Mouse (Mus musculus) kidney, postnatal 0 days (tissue): ENCODE measurements at regions not wholly inside any gene's neighbourhood (a gene's known extent, or its start where the extent isn't known, plus 50 kb on each side); places are given as distances from the start of the nearest gene placed in this dataset.

ENCODE experiments used
- ATAC-seq: fragments of 200-750 bp; cut with Nextera tagmentation; replicated peaks from 2 replicates; pipeline ENCODE4 v1.8.0; 2017; ENCODE audit warnings: low read depth, moderate number of reproducible peaks, moderate TSS enrichment, moderate library complexity; ENCODE audit not compliant: low FRiP score
- DNase-seq: peaks from one replicate; pipeline ENCODE4 v3.0.0-alpha.2; 2016; ENCODE audit warnings: low spot score
- H3K27ac ChIP-seq: fragments of 300-500 bp; sonication (generic); 2 replicates; pipeline ENCODE4 v1.5.1; 2014; ENCODE audit warnings: mild to moderate bottlenecking
- H3K27me3 ChIP-seq: fragments of 300-500 bp; sonication (generic); 2 replicates; pipeline ENCODE4 v1.6.1; 2014; ENCODE audit warnings: low read length, mixed read lengths; ENCODE audit not compliant: insufficient read depth
- H3K36me3 ChIP-seq: fragments of 300-500 bp; sonication (generic); 2 replicates; pipeline ENCODE4 v1.6.1; 2014; ENCODE audit warnings: low read length, mixed read lengths; ENCODE audit not compliant: insufficient read depth
- H3K4me1 ChIP-seq: fragments of 300-500 bp; sonication (generic); replicated peaks from 2 replicates; pipeline ENCODE4 v1.6.1; 2014; ENCODE audit warnings: antibody characterized with exemption, low read length, mixed read lengths; ENCODE audit not compliant: insufficient read depth
- H3K4me2 ChIP-seq: fragments of 300-500 bp; sonication (generic); 2 replicates; pipeline ENCODE4 v1.6.1; 2014; ENCODE audit warnings: mild to moderate bottlenecking, low read length, moderate library complexity, mixed read lengths
- H3K4me3 ChIP-seq: fragments of 300-500 bp; sonication (generic); replicated peaks from 2 replicates; pipeline ENCODE4 v1.5.1; 2014; ENCODE audit warnings: low read depth, low read length
- H3K9ac ChIP-seq: fragments of 300-500 bp; sonication (generic); 2 replicates; pipeline ENCODE4 v1.6.1; 2014; ENCODE audit warnings: low read depth, low read length
- H3K9me3 ChIP-seq: fragments of 300-500 bp; sonication (generic); replicated peaks from 2 replicates; pipeline ENCODE4 v1.6.1; 2016; ENCODE audit warnings: low read length, inconsistent platforms, mixed read lengths
- CTCF ChIP-seq: IDR thresholded peaks from 2 replicates; pipeline ENCODE4 v1.5.1; 2016; ENCODE audit warnings: antibody characterized with exemption, low read depth, mild to moderate bottlenecking, moderate library complexity
- WGBS: fragments of 180-500 bp; shearing (Covaris S2); extraction: QIAGEN DNeasy Blood & Tissue Kit; methylation state at CpG from one replicate; pipeline ENCODE4 v1.1.7; 2014; 5-methylcytosine and 5-hydroxymethylcytosine counted together

- Histone ChIP-seq H3K4me1 (no peaks in the 10 kb centered on the region), H3K9ac (no peak overlapping the region), H3K27ac (no peak overlapping the region), H3K36me3 (no peaks in the 10 kb centered on the region), H3K4me3 (no peak overlapping the region), H3K27me3 (no peaks in the 10 kb centered on the region), H3K4me2 (no peak overlapping the region), H3K9me3 (no peaks in the 10 kb centered on the region)
- DNase-seq (no peak), ATAC-seq (no peak)
- TF ChIP-seq CTCF: no peak
- 93% methylated on average over 8 of the region's 8 CpGs for WGBS
Observed at GRCm38 (mm10) chr9:97272061-97272460, 97.7 kb downstream of the Trim42 start.

DNA sequence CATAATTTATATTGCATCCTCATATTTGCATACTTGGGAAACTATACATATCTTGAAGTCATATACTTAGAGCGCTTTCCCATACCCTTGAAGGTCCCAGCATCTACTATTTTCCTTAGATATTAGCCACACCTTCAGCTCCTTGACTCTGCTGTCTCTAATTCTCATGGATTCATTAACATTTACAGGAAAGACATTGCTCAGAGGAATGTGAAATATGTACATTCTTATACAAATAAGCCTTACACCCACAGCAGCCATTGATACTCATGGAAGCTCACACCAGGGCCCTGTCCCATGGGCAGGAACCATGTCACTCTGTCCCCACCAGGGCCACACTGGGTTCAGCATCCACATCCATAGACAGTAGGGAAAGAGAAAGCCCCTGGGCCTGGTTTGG is 122.1 kb downstream of the Trim42 start:
- no peaks in the 10 kb centered on the region for H3K4me1 ChIP-seq
- no peaks in the 10 kb centered on the region for H3K27me3 ChIP-seq
- 95% methylated on average over 1 of the region's 1 CpGs for WGBS
- H3K4me2 ChIP-seq: no peak overlapping the region
- H3K9ac ChIP-seq: no peak overlapping the region
- H3K4me3 ChIP-seq: no peak overlapping the region
- no peak for TF ChIP-seq CTCF
- H3K36me3 ChIP-seq: no peaks in the 10 kb centered on the region
- no peak overlapping the region for H3K27ac ChIP-seq
- DNase-seq: no peak
- H3K9me3 ChIP-seq: no peaks in the 10 kb centered on the region
- no peak for ATAC-seq

- no peak overlapping the region for H3K4me3 ChIP-seq
- no peak overlapping the region for H3K4me2 ChIP-seq
- H3K4me1 ChIP-seq: no peaks in the 10 kb centered on the region
- no peak for DNase-seq
- no peak overlapping the region for H3K27ac ChIP-seq
- no peak for TF ChIP-seq CTCF
- H3K36me3 ChIP-seq: no peaks in the 10 kb centered on the region
- 85% methylated on average over 5 of the region's 5 CpGs for WGBS
- no peaks in the 10 kb centered on the region for H3K27me3 ChIP-seq
- no peak for ATAC-seq
- no peak overlapping the region for H3K9ac ChIP-seq
- H3K9me3 ChIP-seq: no peaks in the 10 kb centered on the region
Observed at GRCm38 (mm10) chr9:97226074-97226473, 115.1 kb upstream of the Slc25a36 start.

DNA sequence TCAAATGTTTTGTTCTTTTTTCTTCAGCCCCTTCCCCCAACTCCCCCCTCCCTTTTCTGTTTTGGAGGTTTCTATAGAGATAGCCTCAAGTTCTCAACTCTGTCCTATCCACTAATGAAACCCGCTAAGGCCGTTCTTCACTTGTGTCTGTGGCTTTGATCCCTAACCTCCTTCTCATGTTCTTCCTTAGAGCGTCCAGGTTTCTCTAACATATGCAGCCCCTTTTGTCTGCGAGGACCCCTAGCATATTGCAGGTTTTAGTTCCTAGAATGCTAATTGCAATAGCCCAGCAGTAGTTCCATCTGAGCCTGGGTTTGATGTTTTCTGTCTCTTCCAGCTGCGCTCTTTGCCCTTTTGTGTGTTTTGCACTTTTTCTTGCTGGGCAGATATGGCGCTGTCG is 113.6 kb upstream of the Slc25a36 start:
- Histone ChIP-seq H3K36me3 (no peaks in the 10 kb centered on the region), H3K4me2 (no peak overlapping the region), H3K27ac (no peak overlapping the region), H3K9ac (no peak overlapping the region), H3K4me3 (no peak overlapping the region), H3K9me3 (no peaks in the 10 kb centered on the region), H3K27me3 (no peaks in the 10 kb centered on the region), H3K4me1 (no peaks in the 10 kb centered on the region)
- 36% methylated on average over 7 of the region's 7 CpGs for WGBS
- no peak for DNase-seq
- ATAC-seq: no peak
- no peak for TF ChIP-seq CTCF

DNA sequence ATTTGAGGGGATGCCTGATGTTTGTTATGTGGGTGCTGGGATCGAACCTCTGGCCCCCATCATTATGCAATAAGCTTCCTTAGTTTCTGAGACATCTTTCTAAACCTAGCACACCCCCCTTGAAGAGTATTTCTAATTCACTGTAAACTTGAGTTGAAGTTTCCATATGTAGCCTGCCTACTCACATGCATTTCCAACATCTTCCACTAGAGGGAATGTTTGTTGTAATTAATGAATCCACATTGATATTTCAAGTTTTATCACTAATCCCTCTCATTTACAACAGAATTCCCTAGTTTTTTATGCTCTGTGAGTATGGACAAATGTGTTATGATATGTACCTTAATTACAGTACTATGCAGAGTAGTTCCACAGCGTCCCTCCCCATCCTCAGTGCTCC is 103.8 kb upstream of the Slc25a36 start:
- ATAC-seq (no peak), DNase-seq (peak; percentile 41)
- WGBS: 35% methylated on average over 2 of the region's 2 CpGs
- no peak overlapping the region for H3K27ac ChIP-seq
- H3K9me3 ChIP-seq: no peaks in the 10 kb centered on the region
- H3K4me1 ChIP-seq: no peaks in the 10 kb centered on the region
- H3K9ac ChIP-seq: no peak overlapping the region
- H3K4me2 ChIP-seq: no peak overlapping the region
- no peaks in the 10 kb centered on the region for H3K36me3 ChIP-seq
- no peak overlapping the region for H3K4me3 ChIP-seq
- H3K27me3 ChIP-seq: no peaks in the 10 kb centered on the region
- peak; percentile 67 for TF ChIP-seq CTCF

GRCm38 (mm10) chr9:97190321-97190860 is 79.4 kb upstream of the Slc25a36 start:
- no peaks in the 10 kb centered on the region for H3K27me3 ChIP-seq
- H3K4me2 ChIP-seq: no peak overlapping the region
- H3K9ac ChIP-seq: no peak overlapping the region
- no peaks in the 10 kb centered on the region for H3K4me1 ChIP-seq
- no peaks in the 10 kb centered on the region for H3K9me3 ChIP-seq
- DNase-seq (no peak), ATAC-seq (no peak)
- TF ChIP-seq CTCF: no peak
- WGBS: 75% methylated on average over 14 of the region's 14 CpGs
- no peaks in the 10 kb centered on the region for H3K36me3 ChIP-seq
- no peak overlapping the region for H3K27ac ChIP-seq
- H3K4me3 ChIP-seq: no peak overlapping the region

- Histone ChIP-seq H3K27ac (no peak overlapping the region), H3K4me1 (no peaks in the 10 kb centered on the region), H3K9me3 (no peaks in the 10 kb centered on the region), H3K27me3 (no peaks in the 10 kb centered on the region), H3K9ac (no peak overlapping the region), H3K36me3 (no peaks in the 10 kb centered on the region), H3K4me3 (no peak overlapping the region), H3K4me2 (no peak overlapping the region)
- TF ChIP-seq CTCF: no peak
- 64% methylated on average over 4 of the region's 4 CpGs for WGBS
- ATAC-seq: no peak
- no peak for DNase-seq
Observed at GRCm38 (mm10) chr9:97189646-97190045, 78.7 kb upstream of the Slc25a36 start.
